Mouse (Mus musculus): ENCODE results near the gene Tex9.

GRCm38 (mm10) chr9:72437822-72438701 lies 54.0 kb downstream of the Tex9 start, which contains the start of gene Mns1:
- no peak for TF ChIP-seq CTCF (IDR thresholded peaks at IDR 0.05; ENCODE audit: insufficient read depth, low read length)
- no peak for TF ChIP-seq POLR2A (IDR thresholded peaks at IDR 0.05; ENCODE audit: borderline replicate concordance, extremely low read depth, low read depth, low read length)

Data from lung, adult 2 months (tissue).